In the genomic region with DNA sequence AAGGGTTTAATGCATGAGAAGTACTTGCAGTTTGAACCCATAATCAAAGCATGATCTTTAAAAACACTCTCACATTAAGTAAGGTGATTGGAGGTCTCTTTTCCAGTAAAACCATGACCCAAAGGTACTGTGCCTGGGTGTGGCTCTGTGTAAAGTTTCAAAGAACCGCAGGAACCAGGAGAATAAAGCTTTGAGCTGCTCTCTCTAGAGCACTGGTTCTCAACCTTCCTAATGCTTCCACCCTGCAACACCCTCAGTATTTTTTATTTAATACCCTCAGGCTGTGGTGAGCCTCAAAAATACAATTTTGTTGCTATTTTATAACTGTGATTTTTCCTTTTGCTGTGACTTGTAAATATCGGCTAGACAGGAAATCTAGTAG, we compare ENCODE assay signal across 7 mouse cellular contexts. TPM values are rescaled to one million over a fixed set of nuclear protein-coding genes. Genes with fewer than 3 reads are reported as not detected.
DNase-seq lines count a peak whose midpoint lies in the region; ATAC-seq and TF ChIP-seq lines count a peak whose summit lies in the region.
"Not testable (repeated sequence)": the region's sequence is repeated elsewhere in the genome, so short reads cannot be mapped to it uniquely, and the experiment has no call there.

No protein-coding gene starts in this region.

- H3K27ac ChIP-seq in bone marrow macrophage, adult 2 months (ENCODE audit: insufficient read depth, low read depth, low read length); forebrain, embryonic 11.5 days (ENCODE audit: low read depth, low read length); intestine, embryonic 14.5 days (ENCODE audit: low read depth); limb, embryonic 13.5 days; lung, postnatal 0 days (ENCODE audit: low read length); neural tube, embryonic 12.5 days: not testable (repeated sequence)
- H3K27ac ChIP-seq in heart, embryonic 14.5 days (replicated peaks in 1 of 2; ENCODE audit: control insufficient read depth in 1 of 2, insufficient read depth in 1 of 2, low read depth in 2 of 2, low read length in 2 of 2), result peak overlapping the region in 1 of 2 experiments; percentile 75; a peak in 1 of 4 replicates

- not testable (repeated sequence) for TF ChIP-seq EP300 in lung, postnatal 0 days (IDR thresholded peaks at IDR 0.05)

- not testable (repeated sequence) for TF ChIP-seq CTCF in bone marrow macrophage, adult 2 months (IDR thresholded peaks at IDR 0.05; ENCODE audit: low read depth, low read length); lung, postnatal 0 days (IDR thresholded peaks at IDR 0.05)

- not testable (repeated sequence) for H3K27me3 ChIP-seq in forebrain, embryonic 11.5 days (ENCODE audit: control insufficient read depth, insufficient read depth, low read length); heart, embryonic 14.5 days (ENCODE audit: control insufficient read depth, insufficient read depth, low read length); intestine, embryonic 14.5 days (replicated peaks; ENCODE audit: control insufficient read depth, insufficient read depth, low read length); limb, embryonic 13.5 days; lung, postnatal 0 days (replicated peaks; ENCODE audit: insufficient read depth, low read length); neural tube, embryonic 12.5 days (replicated peaks)

- H3K4me3 ChIP-seq in bone marrow macrophage, adult 2 months (ENCODE audit: insufficient read depth, low read length), result peak overlapping the region; percentile 97
- H3K4me3 ChIP-seq in forebrain, embryonic 11.5 days (ENCODE audit: low read depth, low read length), result peak overlapping the region; percentile 54
- H3K4me3 ChIP-seq in heart, embryonic 14.5 days (ENCODE audit: control insufficient read depth in 1 of 2, insufficient read depth in 1 of 2, low read depth in 1 of 2, low read length in 2 of 2), result peak overlapping the region; percentile 59 to 60; a peak in 3 of 4 replicates
- peak overlapping the region; percentile 60 for H3K4me3 ChIP-seq in intestine, embryonic 14.5 days (ENCODE audit: low read depth, low read length)
- peak overlapping the region; percentile 71 for H3K4me3 ChIP-seq in limb, embryonic 13.5 days
- peak overlapping the region; percentile 45 for H3K4me3 ChIP-seq in lung, postnatal 0 days (ENCODE audit: low read depth, low read length)
- H3K4me3 ChIP-seq in neural tube, embryonic 12.5 days, result peak overlapping the region; percentile 64

- H3K9me3 ChIP-seq in forebrain, embryonic 11.5 days (ENCODE audit: control insufficient read depth, low read length); heart, embryonic 14.5 days (ENCODE audit: control insufficient read depth, low read length); intestine, embryonic 14.5 days (ENCODE audit: control insufficient read depth, low read length); limb, embryonic 13.5 days; lung, postnatal 0 days (ENCODE audit: low read length); neural tube, embryonic 12.5 days: not testable (repeated sequence)

- not testable (repeated sequence) for H3K4me1 ChIP-seq in bone marrow macrophage, adult 2 months (ENCODE audit: control insufficient read depth, insufficient read depth, low read length); forebrain, embryonic 11.5 days (replicated peaks; ENCODE audit: control insufficient read depth, insufficient read depth, low read length); heart, embryonic 14.5 days (ENCODE audit: control insufficient read depth in 2 of 2, insufficient read depth in 2 of 2, low read length in 2 of 2); intestine, embryonic 14.5 days (replicated peaks; ENCODE audit: control insufficient read depth, insufficient read depth, low read length); limb, embryonic 13.5 days; lung, postnatal 0 days (ENCODE audit: insufficient read depth, low read depth, low read length); neural tube, embryonic 12.5 days

- 33% methylated on average over 2 of the region's 2 CpGs for WGBS in forebrain, embryonic 11.5 days
- WGBS in heart, embryonic 14.5 days, result 44% methylated on average over 2 of the region's 2 CpGs
- 40% methylated on average over 2 of the region's 2 CpGs for WGBS in intestine, embryonic 14.5 days
- WGBS in limb, embryonic 13.5 days, result 31% methylated on average over 2 of the region's 2 CpGs
- 32% methylated on average over 2 of the region's 2 CpGs for WGBS in lung, postnatal 0 days
- 35% methylated on average over 2 of the region's 2 CpGs for WGBS in neural tube, embryonic 12.5 days

- H3K4me2 ChIP-seq in forebrain, embryonic 11.5 days (ENCODE audit: low read depth, low read length, severe bottlenecking), result peak overlapping the region; percentile 64; the same call in 1 of the 2 replicates
- peak overlapping the region; percentile 74 for H3K4me2 ChIP-seq in heart, embryonic 14.5 days (ENCODE audit: low read length)
- H3K4me2 ChIP-seq in intestine, embryonic 14.5 days (ENCODE audit: low read length), result peak overlapping the region; percentile 53
- peak overlapping the region; percentile 70 for H3K4me2 ChIP-seq in limb, embryonic 13.5 days (replicated peaks)
- H3K4me2 ChIP-seq in lung, postnatal 0 days (replicated peaks; ENCODE audit: low read depth, low read length), result peak overlapping the region; percentile 74
- peak overlapping the region; percentile 75 for H3K4me2 ChIP-seq in neural tube, embryonic 12.5 days (replicated peaks)

- DNase-seq in forebrain, embryonic 11.5 days (ENCODE audit: low spot score); intestine, embryonic 14.5 days (ENCODE audit: low spot score); lung, postnatal 0 days (ENCODE audit: low spot score): not testable (repeated sequence)

- peak; percentile 47 for ATAC-seq in forebrain, embryonic 11.5 days (replicated peaks; ENCODE audit: low FRiP score)
- not testable (repeated sequence) for ATAC-seq in heart, embryonic 14.5 days (ENCODE audit: insufficient number of reproducible peaks, insufficient read depth, low FRiP score, low read depth)
- peak; percentile 34; the same call in 1 of the 2 replicates for ATAC-seq in intestine, embryonic 14.5 days (replicated peaks; ENCODE audit: low FRiP score, low TSS enrichment, low read depth)
- 0 out of 2 replicates have a peak, but pooled peaks have one; percentile 1 for ATAC-seq in limb, embryonic 13.5 days (ENCODE audit: low FRiP score, low read depth)
- ATAC-seq in lung, postnatal 0 days, result peak; percentile 14
- peak; percentile 52 for ATAC-seq in neural tube, embryonic 12.5 days (ENCODE audit: low FRiP score, low read depth)

- TF ChIP-seq POLR2A in bone marrow macrophage, adult 2 months (IDR thresholded peaks at IDR 0.05; ENCODE audit: borderline replicate concordance, low read depth, low read length), result not testable (repeated sequence)

- H3K9ac ChIP-seq in forebrain, embryonic 11.5 days (ENCODE audit: low read length); heart, embryonic 14.5 days (ENCODE audit: low read length); intestine, embryonic 14.5 days (ENCODE audit: low read length); limb, embryonic 13.5 days; lung, postnatal 0 days (replicated peaks; ENCODE audit: low read depth); neural tube, embryonic 12.5 days: not testable (repeated sequence)

- H3K36me3 ChIP-seq in forebrain, embryonic 11.5 days (ENCODE audit: control insufficient read depth, insufficient read depth, low read length); heart, embryonic 14.5 days (ENCODE audit: control insufficient read depth, insufficient read depth, low read length); intestine, embryonic 14.5 days (ENCODE audit: control insufficient read depth, insufficient read depth, low read length); limb, embryonic 13.5 days; lung, postnatal 0 days (ENCODE audit: insufficient read depth, low read length); neural tube, embryonic 12.5 days: not testable (repeated sequence)

RNA-seq across cellular contexts. Expression of gene Hsp90b1, which starts 20.5 kb away (rescaled TPM):
- polyA plus RNA-seq in bone marrow macrophage, adult 2 months (2012; ENCODE audit: insufficient read depth, insufficient read length, missing spikeins), result 458 and 473 TPM in 2 replicates
- polyA plus RNA-seq in forebrain, embryonic 11.5 days (2014; fragmentation: Nextera tagmentation; extraction: Ambion mirVana), result 429 and 475 TPM in 2 replicates
- 317 and 318 TPM in 2 replicates for polyA plus RNA-seq in heart, embryonic 14.5 days (2014; fragmentation: Nextera tagmentation; extraction: Ambion mirVana)
- polyA plus RNA-seq in intestine, embryonic 14.5 days (2014; fragmentation: Nextera tagmentation; extraction: Ambion mirVana), result 459 and 488 TPM in 2 replicates
- polyA plus RNA-seq in limb, embryonic 13.5 days (2015; fragmentation: Nextera tagmentation; extraction: Ambion mirVana), result 634 and 696 TPM in 2 replicates
- 283 and 342 TPM in 2 replicates for polyA plus RNA-seq in lung, postnatal 0 days (2015; fragmentation: Nextera tagmentation; extraction: Ambion mirVana)
- 454 and 496 TPM in 2 replicates for polyA plus RNA-seq in neural tube, embryonic 12.5 days (2016; fragmentation: Nextera tagmentation; extraction: Ambion mirVana)

RNA-seq across cellular contexts. Expression of gene Ttc41, which starts 20.8 kb away (rescaled TPM):
- polyA plus RNA-seq in bone marrow macrophage, adult 2 months (2012; ENCODE audit: insufficient read depth, insufficient read length, missing spikeins), result 0.89 and 1.8 TPM in 2 replicates
- 2.5 and 3.6 TPM in 2 replicates for polyA plus RNA-seq in forebrain, embryonic 11.5 days (2014; fragmentation: Nextera tagmentation; extraction: Ambion mirVana)
- polyA plus RNA-seq in heart, embryonic 14.5 days (2014; fragmentation: Nextera tagmentation; extraction: Ambion mirVana), result 1.5 and 1.6 TPM in 2 replicates
- polyA plus RNA-seq in intestine, embryonic 14.5 days (2014; fragmentation: Nextera tagmentation; extraction: Ambion mirVana), result 3.5 and 3.7 TPM in 2 replicates
- polyA plus RNA-seq in limb, embryonic 13.5 days (2015; fragmentation: Nextera tagmentation; extraction: Ambion mirVana), result 1.7 and 2.2 TPM in 2 replicates
- 0.67 and 1.0 TPM in 2 replicates for polyA plus RNA-seq in lung, postnatal 0 days (2015; fragmentation: Nextera tagmentation; extraction: Ambion mirVana)
- polyA plus RNA-seq in neural tube, embryonic 12.5 days (2016; fragmentation: Nextera tagmentation; extraction: Ambion mirVana), result 3.0 and 3.4 TPM in 2 replicates

Comparison
In these comparisons a context has a peak if more than half of its experiments do, and no peak if none do; other contexts are left out.
1. H3K4me3 ChIP-seq: peak in every context shown above with its lines; median percentile 97 in bone marrow macrophage, adult 2 months; 71 in limb, embryonic 13.5 days; 64 in neural tube, embryonic 12.5 days; 60 in intestine, embryonic 14.5 days; 60 in heart, embryonic 14.5 days; 54 in forebrain, embryonic 11.5 days; 45 in lung, postnatal 0 days.